Mouse (Mus musculus) bone marrow, adult 2 months (tissue): Measurements from ENCODE around the gene 2210016L21Rik.

Experiments
- CTCF ChIP-seq: fragments of 200-500 bp; IDR thresholded peaks from 2 replicates; pipeline ENCODE4 v1.5.1; 2011; ENCODE audit warnings: low read length, control low read depth; ENCODE audit not compliant: control insufficient read depth, insufficient read depth
- POLR2A ChIP-seq: fragments of 200-500 bp; IDR thresholded peaks from 2 replicates; pipeline ENCODE4 v1.6.1; 2011; ENCODE audit warnings: low read depth, mild to moderate bottlenecking, control low read depth, low read length, borderline replicate concordance; ENCODE audit not compliant: control insufficient read depth

GRCm38 (mm10) chr5:114897374-114897793, 44.6 kb upstream of the 2210016L21Rik start:
- TF ChIP-seq POLR2A (no peak), CTCF (no peak)
